Mouse (Mus musculus) lung, adult 2 months (tissue): Measurements from ENCODE around the gene Vmn2r1.

Experiments
- CTCF ChIP-seq: fragments of 200-500 bp; IDR thresholded peaks from 2 replicates; pipeline ENCODE4 v1.5.1; 2011; ENCODE audit warnings: mild to moderate bottlenecking, low read length, control low read depth; ENCODE audit not compliant: insufficient read depth
- POLR2A ChIP-seq: fragments of 200-500 bp; IDR thresholded peaks from 2 replicates; pipeline ENCODE4 v1.6.1; 2011; ENCODE audit warnings: low read depth, mild to moderate bottlenecking, control low read depth, low read length, borderline replicate concordance; ENCODE audit errors: extremely low read depth

GRCm38 (mm10) chr3:64112707-64113106 lies 31.4 kb downstream of the Vmn2r1 start:
- no peak for TF ChIP-seq CTCF
- no peak for TF ChIP-seq POLR2A
